Mouse (Mus musculus): ENCODE measurements around the gene Hist1h2bb.

- TF ChIP-seq MAX (IDR thresholded peaks at IDR 0.05) (no peak), CTCF (IDR thresholded peaks at IDR 0.05; ENCODE audit: control insufficient read depth, insufficient read depth, insufficient read length) (no peak), FOSL1 (IDR thresholded peaks at IDR 0.05; ENCODE audit: insufficient read depth, low read length, poor library complexity, severe bottlenecking) (no peak), MYOG (IDR thresholded peaks at IDR 0.05; ENCODE audit: control insufficient read depth, extremely low read depth, insufficient read length) (no peak)
Observed at GRCm38 (mm10) chr13:23710374-23711089, 36.0 kb upstream of the Hist1h2bb start, which contains the start of gene Hfe.
